Mouse (Mus musculus) hindbrain, postnatal 0 days (tissue): Measurements from ENCODE around the gene Clp1. TPM values are rescaled to one million over a fixed set of nuclear protein-coding genes. Genes with fewer than 3 reads are reported as not detected.

ENCODE experiments used
- ATAC-seq: fragments of 200-750 bp; cut with Nextera tagmentation; 2 replicates; pipeline ENCODE4 v1.8.0; 2017; ENCODE audit warnings: mild to moderate bottlenecking, moderate TSS enrichment, moderate library complexity
- DNase-seq: peaks from one replicate; pipeline ENCODE4 v3.0.0-alpha.2; 2015; ENCODE audit warnings: low spot score
- H3K27ac ChIP-seq: fragments of 300-500 bp; sonication (generic); 2 replicates; pipeline ENCODE4 v1.5.1; 2014; ENCODE audit warnings: mild to moderate bottlenecking
- H3K27me3 ChIP-seq: fragments of 300-500 bp; sonication (generic); 2 replicates; pipeline ENCODE4 v1.6.1; 2014; ENCODE audit warnings: low read length, mixed read lengths; ENCODE audit not compliant: insufficient read depth
- H3K36me3 ChIP-seq: fragments of 300-500 bp; sonication (generic); 2 replicates; pipeline ENCODE4 v1.6.1; 2014; ENCODE audit warnings: low read length, mixed read lengths; ENCODE audit not compliant: insufficient read depth
- H3K4me1 ChIP-seq: fragments of 300-500 bp; sonication (generic); 2 replicates; pipeline ENCODE4 v1.6.1; 2014; ENCODE audit warnings: antibody characterized with exemption, low read length, mixed read lengths; ENCODE audit not compliant: insufficient read depth
- H3K4me2 ChIP-seq: fragments of 300-500 bp; sonication (generic); 2 replicates; pipeline ENCODE4 v1.6.1; 2014; ENCODE audit warnings: low read depth, mild to moderate bottlenecking, low read length, moderate library complexity, mixed read lengths
- H3K4me3 ChIP-seq: fragments of 300-500 bp; sonication (generic); 2 replicates; pipeline ENCODE4 v1.5.1; 2014; ENCODE audit warnings: low read length
- H3K9ac ChIP-seq: fragments of 300-500 bp; sonication (generic); replicated peaks from 2 replicates; pipeline ENCODE4 v1.6.1; 2014; ENCODE audit warnings: mild to moderate bottlenecking, low read length, moderate library complexity, mixed read lengths
- H3K9me3 ChIP-seq: fragments of 300-500 bp; sonication (generic); 2 replicates; pipeline ENCODE4 v1.6.1; 2016; ENCODE audit warnings: low read length, mixed read lengths
- CTCF ChIP-seq: IDR thresholded peaks from 2 replicates; pipeline ENCODE4 v1.5.1; 2016; ENCODE audit warnings: antibody characterized with exemption, control low read depth, low read depth
- WGBS: fragments of 180-500 bp; shearing (Covaris S2); extraction: QIAGEN DNeasy Blood & Tissue Kit; methylation state at CpG from one replicate; pipeline ENCODE4 v1.1.7; 2014; 5-methylcytosine and 5-hydroxymethylcytosine counted together
- polyA plus RNA-seq: library from polyadenylated mRNA; unstranded; fragments of >200 nt; fragmentation: Nextera tagmentation; extraction: Ambion mirVana; gene quantifications from 2 replicates; pipeline ENCODE4 v1.2.1, GENCODE M21; 2015
- total RNA-seq: library from RNA; depleted of rRNA; stranded (reverse); fragments of >200 nt; gene quantifications from 2 replicates; pipeline ENCODE4 v1.2.3, GENCODE M21; 2014

The Clp1 gene
- total and polyA plus RNA-seq, 2 experiments from 2014 or later = 12.0 to 14.3 TPM

DNA sequence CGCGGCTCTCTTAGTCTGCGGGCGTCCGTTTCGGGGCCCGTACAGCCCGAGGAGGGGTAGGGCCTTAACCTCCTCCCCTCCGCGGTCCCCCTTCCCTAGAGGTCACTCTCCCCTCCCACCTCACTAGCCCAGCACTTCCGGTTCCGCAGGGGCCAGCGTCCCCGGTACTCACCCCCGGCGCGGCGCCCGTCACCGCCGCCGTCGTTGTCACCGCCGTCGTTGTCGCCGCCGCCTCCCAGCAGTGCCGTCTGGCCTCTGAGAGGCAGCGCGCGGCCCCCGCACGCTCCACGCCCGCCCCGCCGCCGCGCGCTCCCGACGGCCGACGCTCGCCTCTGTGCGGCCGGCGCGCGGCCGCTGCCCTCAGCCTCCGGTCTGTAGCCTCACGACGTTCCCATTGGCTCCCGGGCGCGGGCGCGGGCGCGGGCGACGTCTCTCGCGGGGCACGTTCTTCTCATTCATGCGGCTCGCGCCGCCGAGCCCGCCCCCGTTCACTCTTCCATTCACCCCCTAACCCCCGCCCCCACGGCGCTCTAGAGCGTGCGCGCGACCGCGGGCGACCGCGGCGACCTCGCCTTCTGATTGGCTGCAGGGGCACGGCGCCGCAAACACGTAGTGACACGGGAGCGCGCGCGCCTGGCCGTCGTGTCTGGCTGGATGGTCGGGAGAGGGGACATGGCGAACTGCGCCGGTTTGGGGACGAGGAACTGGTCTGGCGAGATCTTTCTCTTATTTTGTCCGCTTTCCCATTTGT lies 12.2 kb downstream of the Clp1 start, which contains the start of gene Zdhhc5:
Zdhhc5 (minus strand) TSS at position 370 of the 751 bp plus-strand sequence.
- WGBS = under 1% methylated on average over 92 of the region's 107 CpGs

GRCm38 (mm10) chr2:84714422-84714810 lies 12.7 kb downstream of the Clp1 start:
- Histone ChIP-seq H3K4me3 (peak overlapping the region; percentile 97), H3K9me3 (no peaks in the 10 kb centered on the region), H3K27me3 (no peaks in the 10 kb centered on the region), H3K4me2 (peak overlapping the region; percentile 94), H3K36me3 (peaks cover 10% of the 10 kb centered on the region; the same call in 1 of the 2 replicates), H3K4me1 (0 out of 2 replicates have a peak, but pooled peaks cover 6% of the 10 kb centered on the region), H3K27ac (peak overlapping the region; percentile 97), H3K9ac (peak overlapping the region; percentile 95)
- DNase-seq (no peak), ATAC-seq (no peak)
- TF ChIP-seq CTCF = no peak
- 1% methylated on average over 13 of the region's 26 CpGs for WGBS

More for the DNA sequence above, 12.2 kb downstream of the Clp1 start, which contains the start of gene Zdhhc5:
- Histone ChIP-seq H3K36me3 (peaks cover 9% of the 10 kb centered on the region; the same call in 1 of the 2 replicates), H3K27ac (peak within 1 kb of the TSS; percentile 97), H3K9me3 (no peaks in the 10 kb centered on the region), H3K4me1 (0 out of 2 replicates have a peak, but pooled peaks cover 6% of the 10 kb centered on the region), H3K27me3 (no peaks in the 10 kb centered on the region), H3K4me2 (peak within 1 kb of the TSS; percentile 94), H3K4me3 (peak within 1 kb of the TSS; percentile 97), H3K9ac (peak within 1 kb of the TSS; percentile 95)
- TF ChIP-seq CTCF = no peak
- ATAC-seq (peak; percentile 95), DNase-seq (peak; percentile 99)

DNA sequence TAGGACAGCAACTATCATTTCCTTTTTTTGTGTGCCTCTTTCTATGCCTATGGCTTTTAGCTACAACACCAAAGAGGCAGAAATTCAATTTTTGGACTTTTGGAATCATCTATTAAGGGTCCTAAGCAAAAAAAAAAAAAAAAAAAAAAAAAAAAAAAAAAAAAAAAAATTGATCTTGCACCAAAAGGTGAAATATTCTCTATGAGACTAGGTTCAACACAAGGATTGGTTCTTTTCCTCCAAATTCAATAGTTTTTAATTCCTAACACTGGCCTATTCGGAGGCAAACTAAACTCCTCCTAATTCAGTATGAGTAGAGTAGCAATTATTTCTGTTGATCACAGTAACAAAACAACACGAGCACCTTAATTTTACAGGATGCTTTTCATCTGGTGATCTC lies 15.3 kb downstream of the Clp1 start:
- 90% methylated on average over 2 of the region's 2 CpGs for WGBS
- no peak for DNase-seq
- Histone ChIP-seq H3K36me3 (peaks cover 21% of the 10 kb centered on the region), H3K4me3 (no peak overlapping the region), H3K9me3 (no peaks in the 10 kb centered on the region), H3K27me3 (no peaks in the 10 kb centered on the region), H3K4me2 (no peak overlapping the region), H3K27ac (no peak overlapping the region), H3K4me1 (0 out of 2 replicates have a peak, but pooled peaks cover 6% of the 10 kb centered on the region), H3K9ac (no peak overlapping the region)
- ATAC-seq = no peak
- no peak for TF ChIP-seq CTCF

DNA sequence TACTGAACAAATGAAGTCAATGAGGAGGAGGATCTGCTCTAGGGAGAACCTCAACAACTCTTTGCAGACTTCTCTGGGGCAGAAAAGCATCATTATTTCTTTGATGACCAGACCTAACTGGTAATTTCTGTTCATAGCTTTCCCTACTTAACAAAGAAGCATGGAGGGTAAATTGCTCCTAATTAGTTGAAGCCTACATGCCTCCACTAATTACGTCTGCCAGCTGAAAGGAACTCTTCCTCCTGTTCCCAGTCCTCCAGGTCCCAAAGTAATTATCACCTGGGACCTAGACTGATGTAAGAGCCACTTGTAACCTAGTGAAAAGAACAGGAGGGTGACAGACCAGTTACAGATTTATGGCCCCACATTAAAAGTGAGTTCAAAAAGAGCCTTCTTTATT lies 19.6 kb downstream of the Clp1 start:
- peaks cover 21% of the 10 kb centered on the region for H3K36me3 ChIP-seq
- H3K9ac ChIP-seq = no peak overlapping the region
- no peak for ATAC-seq
- H3K27ac ChIP-seq = no peak overlapping the region
- H3K4me1 ChIP-seq = no peaks in the 10 kb centered on the region
- no peak overlapping the region for H3K4me2 ChIP-seq
- no peaks in the 10 kb centered on the region for H3K27me3 ChIP-seq
- no peak overlapping the region for H3K4me3 ChIP-seq
- no peaks in the 10 kb centered on the region for H3K9me3 ChIP-seq
- 51% methylated on average over 1 of the region's 1 CpGs for WGBS
- no peak for TF ChIP-seq CTCF
- DNase-seq = no peak

DNA sequence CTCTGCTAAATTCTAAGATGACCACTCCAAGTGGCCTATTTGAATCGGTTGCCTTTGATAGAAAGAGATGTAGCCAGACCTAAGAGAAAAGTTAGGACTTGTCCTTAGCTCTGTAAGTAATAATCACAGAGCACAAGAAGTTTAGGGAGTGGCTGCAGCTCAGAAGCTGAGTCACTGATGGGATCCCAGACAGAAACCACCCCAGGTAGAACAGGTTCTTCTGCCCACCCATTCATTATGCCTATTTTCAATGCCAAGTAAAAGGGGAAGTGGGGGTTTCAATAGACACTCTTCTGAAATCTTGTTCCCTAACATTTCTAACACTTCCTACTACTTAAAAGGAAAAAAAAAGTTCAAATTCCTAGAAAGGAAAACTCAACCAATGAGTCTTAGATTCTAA lies 21.9 kb downstream of the Clp1 start:
- Histone ChIP-seq H3K4me3 (no peak overlapping the region), H3K9me3 (no peaks in the 10 kb centered on the region), H3K27ac (no peak overlapping the region), H3K27me3 (no peaks in the 10 kb centered on the region), H3K9ac (no peak overlapping the region), H3K4me1 (no peaks in the 10 kb centered on the region), H3K4me2 (no peak overlapping the region), H3K36me3 (peaks cover 15% of the 10 kb centered on the region)
- TF ChIP-seq CTCF = no peak
- DNase-seq = no peak
- no peak for ATAC-seq
- 89% methylated on average over 1 of the region's 1 CpGs for WGBS

- no peaks in the 10 kb centered on the region for H3K4me1 ChIP-seq
- ATAC-seq (no peak), DNase-seq (no peak)
- H3K27me3 ChIP-seq = no peaks in the 10 kb centered on the region
- H3K9ac ChIP-seq = no peak overlapping the region
- WGBS = 87% methylated on average over 5 of the region's 5 CpGs
- TF ChIP-seq CTCF = no peak
- no peaks in the 10 kb centered on the region for H3K9me3 ChIP-seq
- H3K27ac ChIP-seq = no peak overlapping the region
- peaks cover 11% of the 10 kb centered on the region for H3K36me3 ChIP-seq
- H3K4me2 ChIP-seq = no peak overlapping the region
- no peak overlapping the region for H3K4me3 ChIP-seq
These were observed 22.8 kb downstream of the Clp1 start for GRCm38 (mm10) chr2:84704329-84704728.

DNA sequence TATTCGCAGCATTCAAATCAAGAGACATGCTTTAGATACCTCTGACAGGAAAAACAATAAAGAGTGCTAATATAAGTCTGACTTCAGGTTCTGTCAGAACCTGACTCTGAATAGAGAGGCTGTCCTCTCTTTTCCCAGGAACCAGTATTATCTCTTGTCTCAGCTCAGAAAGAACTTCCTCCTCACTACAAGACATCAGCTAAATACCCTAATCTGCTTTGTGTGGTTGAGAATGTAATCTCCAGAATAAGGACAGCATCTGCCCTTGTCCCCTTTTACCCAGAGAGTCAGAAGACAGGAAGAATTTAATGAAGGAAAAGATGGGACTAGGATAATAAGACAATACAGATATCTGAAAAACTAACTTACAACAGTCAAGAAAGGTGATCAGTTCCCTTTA lies 23.7 kb downstream of the Clp1 start:
- TF ChIP-seq CTCF = no peak
- WGBS = 91% methylated on average over 1 of the region's 1 CpGs
- Histone ChIP-seq H3K4me2 (no peak overlapping the region), H3K36me3 (peaks cover 7% of the 10 kb centered on the region), H3K27me3 (no peaks in the 10 kb centered on the region), H3K4me1 (no peaks in the 10 kb centered on the region), H3K4me3 (no peak overlapping the region), H3K9me3 (no peaks in the 10 kb centered on the region), H3K9ac (no peak overlapping the region), H3K27ac (no peak overlapping the region)
- ATAC-seq = no peak
- no peak for DNase-seq
